Mouse (Mus musculus): ENCODE data around the gene Sh3bgrl3.

DNA sequence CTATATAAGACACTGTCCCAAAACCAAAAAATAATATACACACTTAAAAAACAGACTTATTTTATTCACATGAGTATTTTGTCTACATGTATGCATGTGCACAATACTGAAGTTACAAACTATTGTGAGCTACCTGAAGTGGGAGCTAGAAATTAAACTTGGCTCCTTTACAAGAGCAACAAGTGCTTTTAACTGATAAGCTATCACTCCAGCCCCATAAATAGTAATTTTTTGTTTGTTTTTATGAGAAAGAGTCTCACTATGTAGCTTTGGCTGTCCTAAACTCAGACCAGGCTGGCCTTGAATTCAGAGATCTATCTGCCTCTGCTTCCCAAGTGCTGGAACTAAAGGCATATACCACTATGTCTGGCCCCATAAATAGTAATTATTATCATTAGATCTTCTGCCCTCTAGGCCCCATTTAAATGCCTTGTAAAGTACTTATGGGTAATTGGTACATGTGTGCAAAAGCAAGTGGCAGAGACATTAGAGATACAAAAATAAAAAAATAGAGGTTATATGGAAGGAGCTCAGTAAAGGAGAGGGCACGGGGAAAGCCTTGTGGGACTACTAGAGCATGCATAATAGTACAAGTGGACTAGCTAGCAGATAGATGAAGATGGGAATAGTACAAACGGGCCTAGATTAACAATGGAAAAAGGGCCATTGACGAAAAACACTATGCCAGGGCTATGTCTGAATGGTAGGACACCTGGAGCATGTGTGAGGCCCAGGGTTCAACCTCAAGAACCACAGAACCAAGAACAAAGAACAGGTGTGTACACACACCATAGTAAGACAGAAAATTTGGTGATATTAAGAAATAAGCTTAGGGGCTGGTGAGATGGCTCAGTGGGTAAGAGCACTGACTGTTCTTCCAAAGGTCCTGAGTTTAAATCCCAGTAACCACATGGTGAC, 37.2 kb upstream of the Sh3bgrl3 start:
- no peak for TF ChIP-seq GATA1 (IDR thresholded peaks at IDR 0.05; ENCODE audit: low read length)
- TF ChIP-seq TAL1 (IDR thresholded peaks at IDR 0.05; ENCODE audit: low read length), result no peak

Measured in erythroblast, embryonic 14.5 days (primary cell).